In genomic region chr7:4793248-4793647, GRCm38 (mm10) we compare ENCODE assay signal across 8 mouse cellular contexts. TPM values are rescaled to one million over a fixed set of nuclear protein-coding genes. Genes with fewer than 3 reads are reported as not detected.
DNase-seq lines count a peak whose midpoint lies in the region; ATAC-seq and TF ChIP-seq lines count a peak whose summit lies in the region.
"Not testable (repeated sequence)": the region's sequence is repeated elsewhere in the genome, so short reads cannot be mapped to it uniquely, and the experiment has no call there.

No protein-coding gene starts in this region.

- TF ChIP-seq POLR2A in olfactory bulb, adult 2 months (IDR thresholded peaks at IDR 0.05; ENCODE audit: insufficient read depth, low read depth, low read length), result not testable (repeated sequence)

- H3K79me3 ChIP-seq in C2C12 (ENCODE audit: low read depth), result peaks cover 19% of the 10 kb centered on the region

- under 1% methylated on average over 31 of the region's 31 CpGs for WGBS in forebrain, embryonic 14.5 days
- WGBS in hindbrain, embryonic 10.5 days, result 2% methylated on average over 31 of the region's 31 CpGs
- WGBS in kidney, embryonic 15.5 days, result under 1% methylated on average over 31 of the region's 31 CpGs
- under 1% methylated on average over 31 of the region's 31 CpGs for WGBS in liver, embryonic 11.5 days
- WGBS in midbrain, embryonic 10.5 days, result under 1% methylated on average over 31 of the region's 31 CpGs
- under 1% methylated on average over 31 of the region's 31 CpGs for WGBS in olfactory bulb, adult 2 months

- H3K9me3 ChIP-seq in forebrain, embryonic 14.5 days (replicated peaks; ENCODE audit: control insufficient read depth, low read length); hindbrain, embryonic 10.5 days; kidney, embryonic 15.5 days (replicated peaks); liver, embryonic 11.5 days (ENCODE audit: control insufficient read depth, low read length); midbrain, embryonic 10.5 days (replicated peaks): not testable (repeated sequence)

- peaks cover 30% of the 10 kb centered on the region for H3K79me2 ChIP-seq in C2C12 (ENCODE audit: control insufficient read depth, insufficient read depth)

- H3K27ac ChIP-seq in forebrain, embryonic 14.5 days (ENCODE audit: low read depth, low read length), result peak overlapping the region; percentile 80
- peak overlapping the region; percentile 97 for H3K27ac ChIP-seq in hindbrain, embryonic 10.5 days
- peak overlapping the region; percentile 96 for H3K27ac ChIP-seq in kidney, embryonic 15.5 days
- peak overlapping the region; percentile 96 for H3K27ac ChIP-seq in liver, embryonic 11.5 days (ENCODE audit: low read depth, low read length)
- H3K27ac ChIP-seq in midbrain, embryonic 10.5 days (replicated peaks), result peak overlapping the region; percentile 93
- 0 out of 2 replicates have a peak overlapping the region, but pooled peaks have one; percentile 68 for H3K27ac ChIP-seq in olfactory bulb, adult 2 months (ENCODE audit: insufficient read depth, low read depth, low read length)

- H3ac ChIP-seq in C2C12 (ENCODE audit: control insufficient read depth, insufficient read length, low read depth), result peak overlapping the region; percentile 100

- H3K9ac ChIP-seq in forebrain, embryonic 14.5 days (ENCODE audit: low read length), result peak overlapping the region; percentile 87
- peak overlapping the region; percentile 79 for H3K9ac ChIP-seq in kidney, embryonic 15.5 days
- H3K9ac ChIP-seq in liver, embryonic 11.5 days (ENCODE audit: low read depth, low read length), result peak overlapping the region; percentile 100

- peak; percentile 52 for DNase-seq in cerebellum, adult 9-11 months
- not testable (repeated sequence) for DNase-seq in forebrain, embryonic 14.5 days (ENCODE audit: low spot score); hindbrain, embryonic 10.5 days (ENCODE audit: low spot score); liver, embryonic 11.5 days (ENCODE audit: low spot score); midbrain, embryonic 10.5 days (ENCODE audit: low spot score)

- peak overlapping the region; percentile 80 for H3K4me2 ChIP-seq in forebrain, embryonic 14.5 days (ENCODE audit: low read length)
- H3K4me2 ChIP-seq in kidney, embryonic 15.5 days, result peak overlapping the region; percentile 78
- H3K4me2 ChIP-seq in liver, embryonic 11.5 days, result peak overlapping the region; percentile 97

- peaks cover 39% of the 10 kb centered on the region for H3K36me3 ChIP-seq in C2C12 (ENCODE audit: control insufficient read depth, insufficient read depth)
- peaks cover 42% of the 10 kb centered on the region for H3K36me3 ChIP-seq in forebrain, embryonic 14.5 days (ENCODE audit: control insufficient read depth, insufficient read depth, low read length)
- H3K36me3 ChIP-seq in hindbrain, embryonic 10.5 days, result peaks cover 47% of the 10 kb centered on the region
- peaks cover 47% of the 10 kb centered on the region for H3K36me3 ChIP-seq in kidney, embryonic 15.5 days
- H3K36me3 ChIP-seq in liver, embryonic 11.5 days (ENCODE audit: control insufficient read depth, insufficient read depth, low read length), result peaks cover 31% of the 10 kb centered on the region
- H3K36me3 ChIP-seq in midbrain, embryonic 10.5 days, result peaks cover 48% of the 10 kb centered on the region

- not testable (repeated sequence) for TF ChIP-seq CTCF in C2C12 (IDR thresholded peaks at IDR 0.05; ENCODE audit: control insufficient read depth, insufficient read depth, insufficient read length); olfactory bulb, adult 2 months (IDR thresholded peaks at IDR 0.05; ENCODE audit: insufficient read depth, low read depth, low read length)

- not testable (repeated sequence) for H3K4me1 ChIP-seq in forebrain, embryonic 14.5 days (ENCODE audit: control insufficient read depth, insufficient read depth, low read length)
- peaks cover 27% of the 10 kb centered on the region for H3K4me1 ChIP-seq in hindbrain, embryonic 10.5 days (replicated peaks)
- H3K4me1 ChIP-seq in kidney, embryonic 15.5 days, result peaks cover 27% of the 10 kb centered on the region
- H3K4me1 ChIP-seq in liver, embryonic 11.5 days (replicated peaks; ENCODE audit: control insufficient read depth, insufficient read depth, low read length), result peaks cover 13% of the 10 kb centered on the region
- H3K4me1 ChIP-seq in midbrain, embryonic 10.5 days, result peaks cover 29% of the 10 kb centered on the region
- H3K4me1 ChIP-seq in olfactory bulb, adult 2 months (ENCODE audit: control insufficient read depth, insufficient read depth, low read length), result peaks cover 15% of the 10 kb centered on the region

- H3K27me3 ChIP-seq in C2C12 (ENCODE audit: control insufficient read depth, insufficient read depth, insufficient read length); forebrain, embryonic 14.5 days (replicated peaks; ENCODE audit: control insufficient read depth, insufficient read depth, low read length); kidney, embryonic 15.5 days; liver, embryonic 11.5 days (replicated peaks; ENCODE audit: control insufficient read depth, insufficient read depth, low read length): not testable (repeated sequence)
- H3K27me3 ChIP-seq in hindbrain, embryonic 10.5 days (ENCODE audit: insufficient read depth, poor library complexity, severe bottlenecking), result peaks cover 25% of the 10 kb centered on the region
- H3K27me3 ChIP-seq in midbrain, embryonic 10.5 days (ENCODE audit: low read depth, poor library complexity, severe bottlenecking), result peaks cover 26% of the 10 kb centered on the region

- peak overlapping the region; percentile 60 for H3K4me3 ChIP-seq in C2C12 (ENCODE audit: insufficient read depth, poor library complexity, severe bottlenecking)
- peak overlapping the region; percentile 63 for H3K4me3 ChIP-seq in forebrain, embryonic 14.5 days (ENCODE audit: low read depth, low read length)
- peak overlapping the region; percentile 96 for H3K4me3 ChIP-seq in hindbrain, embryonic 10.5 days
- peak overlapping the region; percentile 62 for H3K4me3 ChIP-seq in kidney, embryonic 15.5 days (replicated peaks)
- peak overlapping the region; percentile 93 for H3K4me3 ChIP-seq in liver, embryonic 11.5 days (ENCODE audit: low read depth, low read length)
- H3K4me3 ChIP-seq in midbrain, embryonic 10.5 days, result peak overlapping the region; percentile 80
- H3K4me3 ChIP-seq in olfactory bulb, adult 2 months (ENCODE audit: insufficient read depth, low read depth, low read length), result peak overlapping the region; percentile 91

- not testable (repeated sequence) for ATAC-seq in forebrain, embryonic 14.5 days; kidney, embryonic 15.5 days (replicated peaks; ENCODE audit: low FRiP score); liver, embryonic 11.5 days (replicated peaks; ENCODE audit: low FRiP score)

RNA-seq across cellular contexts. Expression of gene Rpl28, which starts 0.6 kb away (rescaled TPM):
- 3,556 TPM for polyA plus RNA-seq in C2C12 (2012; fragmentation: generic; extraction: Trizol)
- 179 and 182 TPM in 2 replicates for polyA plus RNA-seq in forebrain, embryonic 14.5 days (2014; fragmentation: Nextera tagmentation; extraction: Ambion mirVana)
- polyA plus RNA-seq in hindbrain, embryonic 10.5 days (2016; fragmentation: Nextera tagmentation; extraction: Ambion mirVana), result 378 and 382 TPM in 2 replicates
- 391 and 408 TPM in 2 replicates for polyA plus RNA-seq in kidney, embryonic 15.5 days (2015; fragmentation: Nextera tagmentation; extraction: Ambion mirVana)
- 218 and 238 TPM in 2 replicates for polyA plus RNA-seq in liver, embryonic 11.5 days (2014; fragmentation: Nextera tagmentation; extraction: Ambion mirVana)
- 339 and 383 TPM in 2 replicates for polyA plus RNA-seq in midbrain, embryonic 10.5 days (2016; fragmentation: Nextera tagmentation; extraction: Ambion mirVana)
- not detected in 2 replicates for polyA plus RNA-seq in olfactory bulb, adult 2 months (2012; ENCODE audit: insufficient read depth, insufficient read length, low replicate concordance, missing spikeins)

RNA-seq across cellular contexts. Expression of gene Tmem238, which starts 3.8 kb away (rescaled TPM):
- 22.9 TPM for polyA plus RNA-seq in C2C12 (2012; fragmentation: generic; extraction: Trizol)
- polyA plus RNA-seq in forebrain, embryonic 14.5 days (2014; fragmentation: Nextera tagmentation; extraction: Ambion mirVana), result 1.5 and 1.7 TPM in 2 replicates
- polyA plus RNA-seq in hindbrain, embryonic 10.5 days (2016; fragmentation: Nextera tagmentation; extraction: Ambion mirVana), result 2.6 and 4.3 TPM in 2 replicates
- polyA plus RNA-seq in kidney, embryonic 15.5 days (2015; fragmentation: Nextera tagmentation; extraction: Ambion mirVana), result 12.9 and 14.1 TPM in 2 replicates
- 12.2 and 12.4 TPM in 2 replicates for polyA plus RNA-seq in liver, embryonic 11.5 days (2014; fragmentation: Nextera tagmentation; extraction: Ambion mirVana)
- polyA plus RNA-seq in midbrain, embryonic 10.5 days (2016; fragmentation: Nextera tagmentation; extraction: Ambion mirVana), result 2.7 and 3.4 TPM in 2 replicates
- polyA plus RNA-seq in olfactory bulb, adult 2 months (2012; ENCODE audit: insufficient read depth, insufficient read length, low replicate concordance, missing spikeins), result not detected in 2 replicates

RNA-seq across cellular contexts. Expression of gene Tmem190, which starts 10.5 kb away (rescaled TPM):
- 0.84 TPM for polyA plus RNA-seq in C2C12 (2012; fragmentation: generic; extraction: Trizol)
- not detected in 2 replicates for polyA plus RNA-seq in forebrain, embryonic 14.5 days (2014; fragmentation: Nextera tagmentation; extraction: Ambion mirVana)
- 0.30 TPM in 1 of 2 replicates, not detected in the other for polyA plus RNA-seq in hindbrain, embryonic 10.5 days (2016; fragmentation: Nextera tagmentation; extraction: Ambion mirVana)
- 1.0 TPM in 1 of 2 replicates, not detected in the other for polyA plus RNA-seq in kidney, embryonic 15.5 days (2015; fragmentation: Nextera tagmentation; extraction: Ambion mirVana)
- 0.86 TPM in 1 of 2 replicates, not detected in the other for polyA plus RNA-seq in liver, embryonic 11.5 days (2014; fragmentation: Nextera tagmentation; extraction: Ambion mirVana)
- not detected in 2 replicates for polyA plus RNA-seq in midbrain, embryonic 10.5 days (2016; fragmentation: Nextera tagmentation; extraction: Ambion mirVana)
- not detected in 2 replicates for polyA plus RNA-seq in olfactory bulb, adult 2 months (2012; ENCODE audit: insufficient read depth, insufficient read length, low replicate concordance, missing spikeins)

RNA-seq across cellular contexts. Expression of gene Il11, which starts 10.6 kb away (rescaled TPM):
- polyA plus RNA-seq in C2C12 (2012; fragmentation: generic; extraction: Trizol), result 1.3 TPM
- 0.21 and 0.32 TPM in 2 replicates for polyA plus RNA-seq in forebrain, embryonic 14.5 days (2014; fragmentation: Nextera tagmentation; extraction: Ambion mirVana)
- 0.44 and 0.96 TPM in 2 replicates for polyA plus RNA-seq in hindbrain, embryonic 10.5 days (2016; fragmentation: Nextera tagmentation; extraction: Ambion mirVana)
- polyA plus RNA-seq in kidney, embryonic 15.5 days (2015; fragmentation: Nextera tagmentation; extraction: Ambion mirVana), result 0.27 and 0.30 TPM in 2 replicates
- 0.12 TPM in 1 of 2 replicates, not detected in the other for polyA plus RNA-seq in liver, embryonic 11.5 days (2014; fragmentation: Nextera tagmentation; extraction: Ambion mirVana)
- polyA plus RNA-seq in midbrain, embryonic 10.5 days (2016; fragmentation: Nextera tagmentation; extraction: Ambion mirVana), result 0.21 TPM in 1 of 2 replicates, not detected in the other
- polyA plus RNA-seq in olfactory bulb, adult 2 months (2012; ENCODE audit: insufficient read depth, insufficient read length, low replicate concordance, missing spikeins), result not detected in 2 replicates

RNA-seq across cellular contexts. Expression of gene Ube2s, which starts 19.1 kb away (rescaled TPM):
- polyA plus RNA-seq in C2C12 (2012; fragmentation: generic; extraction: Trizol), result 599 TPM
- polyA plus RNA-seq in forebrain, embryonic 14.5 days (2014; fragmentation: Nextera tagmentation; extraction: Ambion mirVana), result 378 and 472 TPM in 2 replicates
- polyA plus RNA-seq in hindbrain, embryonic 10.5 days (2016; fragmentation: Nextera tagmentation; extraction: Ambion mirVana), result 414 and 452 TPM in 2 replicates
- 384 and 386 TPM in 2 replicates for polyA plus RNA-seq in kidney, embryonic 15.5 days (2015; fragmentation: Nextera tagmentation; extraction: Ambion mirVana)
- 367 and 402 TPM in 2 replicates for polyA plus RNA-seq in liver, embryonic 11.5 days (2014; fragmentation: Nextera tagmentation; extraction: Ambion mirVana)
- polyA plus RNA-seq in midbrain, embryonic 10.5 days (2016; fragmentation: Nextera tagmentation; extraction: Ambion mirVana), result 357 and 426 TPM in 2 replicates
- not detected in 2 replicates for polyA plus RNA-seq in olfactory bulb, adult 2 months (2012; ENCODE audit: insufficient read depth, insufficient read length, low replicate concordance, missing spikeins)
